Mouse (Mus musculus) heart, postnatal 0 days (tissue): ENCODE results near the gene Fndc4.

ENCODE experiments used
- CTCF ChIP-seq: IDR thresholded peaks from 2 replicates; pipeline ENCODE4 v1.5.1; 2016; ENCODE audit warnings: antibody characterized with exemption, control low read depth, low read depth
- EP300 ChIP-seq: IDR thresholded peaks from 2 replicates; pipeline ENCODE4 v1.6.1; 2016; ENCODE audit warnings: antibody characterized with exemption, low read depth

DNA sequence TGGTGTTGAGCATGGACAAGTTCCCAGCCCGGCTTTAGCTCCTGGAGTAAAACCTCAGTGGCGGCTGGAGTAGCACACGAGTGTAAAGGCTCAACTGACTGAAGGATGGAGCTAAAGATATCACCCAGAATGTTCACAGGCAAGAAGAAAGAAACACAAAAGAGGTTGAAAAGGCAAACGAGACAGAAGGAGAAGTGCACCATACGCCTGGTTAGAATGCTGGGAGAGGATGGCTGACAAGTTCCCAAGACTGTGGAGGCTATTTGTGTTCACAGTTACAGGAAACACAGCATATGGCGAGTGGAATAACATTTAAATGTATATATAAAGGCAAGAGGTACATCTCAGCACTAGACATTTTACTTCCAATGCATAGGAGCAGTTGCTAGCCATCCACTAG, 22.9 kb downstream of the Fndc4 start:
- TF ChIP-seq CTCF (no peak), EP300 (no peak)
